Mouse (Mus musculus) forebrain, embryonic 15.5 days (tissue): ENCODE results near the gene Fgf8. TPM values are rescaled to one million over a fixed set of nuclear protein-coding genes. Genes with fewer than 3 reads are reported as not detected.

Experiments used
- ATAC-seq: fragments of 200-750 bp; cut with Nextera tagmentation; replicated peaks from 2 replicates; pipeline ENCODE4 v1.8.0; 2017; ENCODE audit warnings: mild to moderate bottlenecking, moderate TSS enrichment, moderate library complexity
- H3K27ac ChIP-seq: fragments of 300-500 bp; sonication (generic); replicated peaks from 2 replicates; pipeline ENCODE4 v1.5.1; 2015; ENCODE audit warnings: mild to moderate bottlenecking, inconsistent platforms
- H3K27me3 ChIP-seq: fragments of 300-500 bp; sonication (generic); 2 replicates; pipeline ENCODE4 v1.6.1; 2015; ENCODE audit warnings: inconsistent platforms
- H3K36me3 ChIP-seq: fragments of 300-500 bp; sonication (generic); 2 replicates; pipeline ENCODE4 v1.6.1; 2015; ENCODE audit warnings: mild to moderate bottlenecking, inconsistent platforms
- H3K4me1 ChIP-seq: fragments of 300-500 bp; sonication (generic); 2 replicates; pipeline ENCODE4 v1.6.1; 2015; ENCODE audit warnings: inconsistent platforms
- H3K4me2 ChIP-seq: fragments of 300-500 bp; sonication (generic); replicated peaks from 2 replicates; pipeline ENCODE4 v1.6.1; 2015; ENCODE audit warnings: mild to moderate bottlenecking, inconsistent platforms
- H3K4me3 ChIP-seq: fragments of 300-500 bp; sonication (generic); 2 replicates; pipeline ENCODE4 v1.5.1; 2015; ENCODE audit warnings: mild to moderate bottlenecking, inconsistent platforms
- H3K9ac ChIP-seq: fragments of 300-500 bp; sonication (generic); replicated peaks from 2 replicates; pipeline ENCODE4 v1.6.1; 2015; ENCODE audit warnings: mild to moderate bottlenecking, inconsistent platforms
- H3K9me3 ChIP-seq: fragments of 300-500 bp; sonication (generic); 2 replicates; pipeline ENCODE4 v1.6.1; 2016; ENCODE audit warnings: inconsistent platforms
- WGBS: fragments of 180-500 bp; shearing (Covaris S2); methylation state at CpG from one replicate; pipeline ENCODE4 v1.1.7; 2015; ENCODE audit warnings: mixed read lengths; 5-methylcytosine and 5-hydroxymethylcytosine counted together
- polyA plus RNA-seq: library from polyadenylated mRNA; unstranded; fragments of >200 nt; fragmentation: Nextera tagmentation; extraction: Ambion mirVana; gene quantifications from 2 replicates; pipeline ENCODE4 v1.2.1, GENCODE M21; 2015

Fgf8 gene
- polyA plus RNA-seq = 0.23 and 0.90 TPM in 2 replicates

GRCm38 (mm10) chr19:45742218-45742983 is at the start of gene Fgf8:
Fgf8 (minus strand) TSS chr19:45742915.
- H3K36me3 ChIP-seq = no peaks in the 10 kb centered on the region
- H3K4me2 ChIP-seq = peak within 1 kb of the TSS; percentile 68
- peak within 1 kb of the TSS; percentile 28 for H3K9ac ChIP-seq
- H3K27ac ChIP-seq = no peak within 1 kb of the TSS
- no peak for ATAC-seq
- under 1% methylated on average over 53 of the region's 68 CpGs for WGBS
- peaks cover 86% of the 10 kb centered on the region for H3K27me3 ChIP-seq
- no peaks in the 10 kb centered on the region for H3K9me3 ChIP-seq
- peaks cover 40% of the 10 kb centered on the region for H3K4me1 ChIP-seq
- H3K4me3 ChIP-seq = peak within 1 kb of the TSS; percentile 41

GRCm38 (mm10) chr19:45792404-45792803 is 49.7 kb upstream of the Fgf8 start:
- H3K36me3 ChIP-seq = no peaks in the 10 kb centered on the region
- H3K4me3 ChIP-seq = no peak overlapping the region
- no peaks in the 10 kb centered on the region for H3K4me1 ChIP-seq
- H3K9ac ChIP-seq = no peak overlapping the region
- H3K27ac ChIP-seq = no peak overlapping the region
- 91% methylated on average over 6 of the region's 6 CpGs for WGBS
- H3K4me2 ChIP-seq = no peak overlapping the region
- no peak for ATAC-seq
- H3K27me3 ChIP-seq = no peaks in the 10 kb centered on the region
- H3K9me3 ChIP-seq = no peaks in the 10 kb centered on the region

- Histone ChIP-seq H3K4me1 (no peaks in the 10 kb centered on the region), H3K9ac (no peak overlapping the region), H3K9me3 (no peaks in the 10 kb centered on the region), H3K4me2 (no peak overlapping the region), H3K4me3 (no peak overlapping the region), H3K27me3 (no peaks in the 10 kb centered on the region), H3K27ac (no peak overlapping the region), H3K36me3 (no peaks in the 10 kb centered on the region)
- 83% methylated on average over 13 of the region's 13 CpGs for WGBS
- ATAC-seq = no peak
Measured at GRCm38 (mm10) chr19:45789888-45790874, 47.5 kb upstream of the Fgf8 start.

DNA sequence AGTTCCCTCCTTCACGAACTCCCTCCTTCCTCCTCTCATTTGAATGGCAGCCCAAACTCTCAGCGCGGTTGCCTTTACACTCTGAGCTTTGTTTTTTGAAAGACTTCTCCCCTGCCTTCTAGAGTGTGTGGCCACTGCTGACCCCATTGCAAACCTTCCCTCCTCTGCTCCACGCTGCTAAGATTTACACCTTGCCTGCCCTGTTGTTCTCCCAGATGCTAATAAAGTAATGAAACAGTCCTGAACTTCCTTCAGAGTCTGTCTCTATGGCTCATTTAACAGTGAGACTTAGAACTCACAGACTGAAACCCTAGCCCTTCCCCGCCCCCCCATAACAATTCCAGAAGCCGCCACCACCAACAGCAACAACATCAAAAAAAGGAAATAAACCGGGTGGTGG is 46.6 kb upstream of the Fgf8 start:
- H3K9ac ChIP-seq = no peak overlapping the region

DNA sequence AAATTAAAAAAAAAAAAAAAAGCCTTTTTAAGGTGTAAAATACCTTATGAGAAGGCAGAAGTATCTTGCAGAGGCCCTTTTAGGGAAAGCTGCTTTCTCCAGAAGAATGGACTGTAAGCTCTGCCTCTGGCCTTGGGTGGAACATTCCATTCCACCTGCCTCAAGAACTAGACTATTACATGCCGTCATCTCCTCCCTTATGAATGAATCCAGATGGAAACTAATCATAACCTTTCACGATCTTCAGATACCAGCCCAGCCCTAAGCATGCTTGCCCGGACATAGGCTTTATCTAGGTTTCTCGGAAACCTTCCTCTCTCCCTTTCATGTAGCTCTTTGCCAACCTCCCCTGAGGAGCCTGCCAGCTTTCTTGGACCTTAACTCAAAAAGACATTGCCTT is 45.6 kb upstream of the Fgf8 start:
- peaks cover 6% of the 10 kb centered on the region for H3K4me1 ChIP-seq
- ATAC-seq = no peak
- H3K9ac ChIP-seq = no peak overlapping the region
- no peak overlapping the region for H3K27ac ChIP-seq
- 89% methylated on average over 4 of the region's 4 CpGs for WGBS
- no peaks in the 10 kb centered on the region for H3K9me3 ChIP-seq
- no peak overlapping the region for H3K4me2 ChIP-seq
- H3K27me3 ChIP-seq = no peaks in the 10 kb centered on the region
- H3K4me3 ChIP-seq = no peak overlapping the region
- H3K36me3 ChIP-seq = no peaks in the 10 kb centered on the region

More for the DNA sequence above, 46.6 kb upstream of the Fgf8 start:
- H3K27me3 ChIP-seq = no peaks in the 10 kb centered on the region
- no peak overlapping the region for H3K27ac ChIP-seq
- H3K36me3 ChIP-seq = no peaks in the 10 kb centered on the region
- WGBS = 83% methylated on average over 7 of the region's 7 CpGs
- no peak overlapping the region for H3K4me2 ChIP-seq
- H3K4me1 ChIP-seq = no peaks in the 10 kb centered on the region
- no peaks in the 10 kb centered on the region for H3K9me3 ChIP-seq
- H3K4me3 ChIP-seq = no peak overlapping the region
- no peak for ATAC-seq

GRCm38 (mm10) chr19:45787450-45787849 is 44.7 kb upstream of the Fgf8 start:
- WGBS = 59% methylated on average over 3 of the region's 3 CpGs
- Histone ChIP-seq H3K4me2 (no peak overlapping the region), H3K4me1 (peaks cover 6% of the 10 kb centered on the region), H3K27ac (no peak overlapping the region), H3K4me3 (no peak overlapping the region), H3K36me3 (no peaks in the 10 kb centered on the region), H3K9me3 (no peaks in the 10 kb centered on the region), H3K9ac (no peak overlapping the region), H3K27me3 (no peaks in the 10 kb centered on the region)
- ATAC-seq = no peak

DNA sequence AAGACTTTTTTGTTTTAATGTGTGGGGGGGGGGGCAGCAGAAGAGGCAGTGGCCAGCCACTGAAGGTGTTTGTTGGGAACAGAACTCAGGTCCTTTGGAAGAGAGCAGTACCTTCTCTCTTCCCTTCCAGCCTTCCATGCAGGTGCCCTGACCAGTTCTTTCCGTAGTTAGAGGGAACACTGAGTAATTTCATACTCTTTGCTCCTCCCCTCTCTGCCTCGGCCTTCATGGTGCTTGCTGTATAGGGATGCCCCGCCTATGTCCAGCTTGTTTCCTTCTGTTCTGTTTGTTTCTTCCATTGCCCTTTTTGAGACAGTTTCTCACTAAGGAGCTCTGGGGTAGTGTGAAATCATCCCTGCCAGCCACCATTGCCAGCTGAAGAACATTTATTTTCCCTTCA is 42.8 kb upstream of the Fgf8 start:
- no peaks in the 10 kb centered on the region for H3K27me3 ChIP-seq
- peaks cover 24% of the 10 kb centered on the region for H3K4me1 ChIP-seq
- no peak overlapping the region for H3K4me3 ChIP-seq
- no peak overlapping the region for H3K9ac ChIP-seq
- H3K36me3 ChIP-seq = no peaks in the 10 kb centered on the region
- WGBS = 67% methylated on average over 3 of the region's 3 CpGs
- no peak overlapping the region for H3K4me2 ChIP-seq
- no peak overlapping the region for H3K27ac ChIP-seq
- ATAC-seq = no peak
- no peaks in the 10 kb centered on the region for H3K9me3 ChIP-seq

GRCm38 (mm10) chr19:45783933-45784576 is 41.3 kb upstream of the Fgf8 start:
- H3K9me3 ChIP-seq = no peaks in the 10 kb centered on the region
- H3K9ac ChIP-seq = peak overlapping the region; percentile 40
- no peaks in the 10 kb centered on the region for H3K27me3 ChIP-seq
- ATAC-seq = no peak
- H3K36me3 ChIP-seq = peaks cover 5% of the 10 kb centered on the region; the same call in 1 of the 2 replicates
- H3K4me2 ChIP-seq = peak overlapping the region; percentile 55
- 34% methylated on average over 17 of the region's 17 CpGs for WGBS
- H3K27ac ChIP-seq = peak overlapping the region; percentile 36
- H3K4me1 ChIP-seq = peaks cover 38% of the 10 kb centered on the region
- peak overlapping the region; percentile 67 for H3K4me3 ChIP-seq

GRCm38 (mm10) chr19:45783181-45783932 is 40.6 kb upstream of the Fgf8 start, which contains the start of gene Mgea5:
Mgea5 (minus strand) TSS chr19:45783837.
- WGBS = under 1% methylated on average over 70 of the region's 71 CpGs

GRCm38 (mm10) chr19:45782315-45783001 is 39.7 kb upstream of the Fgf8 start:
- peak; percentile 26 for ATAC-seq
- peak overlapping the region; percentile 67 for H3K4me3 ChIP-seq

More at GRCm38 (mm10) chr19:45783181-45783932, 40.6 kb upstream of the Fgf8 start, which contains the start of gene Mgea5:
- ATAC-seq = peak; percentile 97
- Histone ChIP-seq H3K36me3 (peaks cover 11% of the 10 kb centered on the region), H3K4me2 (peak within 1 kb of the TSS; percentile 69), H3K27me3 (no peaks in the 10 kb centered on the region), H3K9ac (peak within 1 kb of the TSS; percentile 88), H3K9me3 (no peaks in the 10 kb centered on the region), H3K4me3 (peak within 1 kb of the TSS; percentile 67), H3K4me1 (peaks cover 43% of the 10 kb centered on the region), H3K27ac (peak within 1 kb of the TSS; percentile 98)

More at GRCm38 (mm10) chr19:45782315-45783001, 39.7 kb upstream of the Fgf8 start:
- Histone ChIP-seq H3K27me3 (no peaks in the 10 kb centered on the region), H3K4me2 (peak overlapping the region; percentile 69), H3K9me3 (no peaks in the 10 kb centered on the region), H3K36me3 (peaks cover 20% of the 10 kb centered on the region), H3K27ac (peak overlapping the region; percentile 98), H3K9ac (peak overlapping the region; percentile 88), H3K4me1 (peaks cover 43% of the 10 kb centered on the region)
- under 1% methylated on average over 36 of the region's 36 CpGs for WGBS
